Mouse (Mus musculus): ENCODE data around the gene Anks1. TPM values are rescaled to one million over a fixed set of nuclear protein-coding genes. Genes with fewer than 3 reads are reported as not detected.

Anks1 gene
- polyA plus RNA-seq, 1 experiment from 2014 or later: 36.5 TPM

GRCm38 (mm10) chr17:28088718-28089117 lies 179.6 kb downstream of the Anks1 start:
- H3K4me3 ChIP-seq (replicated peaks; ENCODE audit: low read length): no peak overlapping the region
- H3K4me1 ChIP-seq (replicated peaks; ENCODE audit: control insufficient read depth, insufficient read depth, low read length): peaks cover 2% of the 10 kb centered on the region; the same call in 1 of the 2 replicates
- ATAC-seq: no peak
- no peak overlapping the region for H3K27ac ChIP-seq (ENCODE audit: low read length)
- WGBS: 96% methylated on average over 6 of the region's 6 CpGs
- H3K36me3 ChIP-seq (ENCODE audit: control insufficient read depth, insufficient read depth): no peaks in the 10 kb centered on the region
- H3K4me2 ChIP-seq (ENCODE audit: low read length): no peak overlapping the region
- H3K9me3 ChIP-seq (ENCODE audit: control insufficient read depth, low read length): 0 out of 2 replicates have a peak, but pooled peaks cover 3% of the 10 kb centered on the region
- H3K9ac ChIP-seq (replicated peaks; ENCODE audit: low read depth, low read length): no peak overlapping the region
- 0 out of 2 replicates have a peak, but pooled peaks cover 2% of the 10 kb centered on the region for H3K27me3 ChIP-seq (replicated peaks; ENCODE audit: control insufficient read depth, insufficient read depth, low read length)

GRCm38 (mm10) chr17:28092297-28092696 lies 183.2 kb downstream of the Anks1 start:
- H3K9ac ChIP-seq (replicated peaks; ENCODE audit: low read depth, low read length): no peak overlapping the region
- no peak for ATAC-seq
- WGBS: 91% methylated on average over 2 of the region's 2 CpGs
- H3K9me3 ChIP-seq (ENCODE audit: control insufficient read depth, low read length): 0 out of 2 replicates have a peak, but pooled peaks cover 6% of the 10 kb centered on the region
- no peak overlapping the region for H3K4me2 ChIP-seq (ENCODE audit: low read length)
- no peak overlapping the region for H3K27ac ChIP-seq (ENCODE audit: low read length)
- H3K4me3 ChIP-seq (replicated peaks; ENCODE audit: low read length): no peak overlapping the region
- no peaks in the 10 kb centered on the region for H3K4me1 ChIP-seq (replicated peaks; ENCODE audit: control insufficient read depth, insufficient read depth, low read length)
- no peaks in the 10 kb centered on the region for H3K27me3 ChIP-seq (replicated peaks; ENCODE audit: control insufficient read depth, insufficient read depth, low read length)
- H3K36me3 ChIP-seq (ENCODE audit: control insufficient read depth, insufficient read depth): no peaks in the 10 kb centered on the region

GRCm38 (mm10) chr17:28093837-28094236 lies 184.7 kb downstream of the Anks1 start:
- Histone ChIP-seq H3K27me3 (replicated peaks; ENCODE audit: control insufficient read depth, insufficient read depth, low read length) (no peaks in the 10 kb centered on the region), H3K36me3 (ENCODE audit: control insufficient read depth, insufficient read depth) (no peaks in the 10 kb centered on the region), H3K4me1 (replicated peaks; ENCODE audit: control insufficient read depth, insufficient read depth, low read length) (no peaks in the 10 kb centered on the region), H3K9ac (replicated peaks; ENCODE audit: low read depth, low read length) (no peak overlapping the region), H3K4me3 (replicated peaks; ENCODE audit: low read length) (no peak overlapping the region), H3K27ac (ENCODE audit: low read length) (no peak overlapping the region), H3K9me3 (ENCODE audit: control insufficient read depth, low read length) (0 out of 2 replicates have a peak, but pooled peaks cover 6% of the 10 kb centered on the region), H3K4me2 (ENCODE audit: low read length) (no peak overlapping the region)
- 86% methylated on average over 3 of the region's 3 CpGs for WGBS
- no peak for ATAC-seq

GRCm38 (mm10) chr17:28096418-28096817 lies 187.3 kb downstream of the Anks1 start:
- no peaks in the 10 kb centered on the region for H3K36me3 ChIP-seq (ENCODE audit: control insufficient read depth, insufficient read depth)
- no peak overlapping the region for H3K4me2 ChIP-seq (ENCODE audit: low read length)
- H3K4me1 ChIP-seq (replicated peaks; ENCODE audit: control insufficient read depth, insufficient read depth, low read length): no peaks in the 10 kb centered on the region
- no peak overlapping the region for H3K27ac ChIP-seq (ENCODE audit: low read length)
- H3K9ac ChIP-seq (replicated peaks; ENCODE audit: low read depth, low read length): no peak overlapping the region
- ATAC-seq: no peak
- no peak overlapping the region for H3K4me3 ChIP-seq (replicated peaks; ENCODE audit: low read length)
- H3K27me3 ChIP-seq (replicated peaks; ENCODE audit: control insufficient read depth, insufficient read depth, low read length): no peaks in the 10 kb centered on the region
- H3K9me3 ChIP-seq (ENCODE audit: control insufficient read depth, low read length): peaks cover 8% of the 10 kb centered on the region; the same call in 1 of the 2 replicates
- WGBS: 77% methylated on average over 10 of the region's 10 CpGs

GRCm38 (mm10) chr17:28097308-28097707 lies 188.2 kb downstream of the Anks1 start:
- no peak overlapping the region for H3K4me2 ChIP-seq (ENCODE audit: low read length)
- no peaks in the 10 kb centered on the region for H3K36me3 ChIP-seq (ENCODE audit: control insufficient read depth, insufficient read depth)
- 93% methylated on average over 13 of the region's 13 CpGs for whole genome bisulfite sequencing
- H3K27ac ChIP-seq (ENCODE audit: low read length): no peak overlapping the region
- no peaks in the 10 kb centered on the region for H3K27me3 ChIP-seq (replicated peaks; ENCODE audit: control insufficient read depth, insufficient read depth, low read length)
- ATAC-seq: no peak
- H3K9me3 ChIP-seq (ENCODE audit: control insufficient read depth, low read length): peaks cover 6% of the 10 kb centered on the region; the same call in 1 of the 2 replicates
- no peak overlapping the region for H3K9ac ChIP-seq (replicated peaks; ENCODE audit: low read depth, low read length)
- H3K4me1 ChIP-seq (replicated peaks; ENCODE audit: control insufficient read depth, insufficient read depth, low read length): no peaks in the 10 kb centered on the region
- no peak overlapping the region for H3K4me3 ChIP-seq (replicated peaks; ENCODE audit: low read length)

GRCm38 (mm10) chr17:28099086-28099485 lies 190.0 kb downstream of the Anks1 start:
- Histone ChIP-seq H3K27me3 (replicated peaks; ENCODE audit: control insufficient read depth, insufficient read depth, low read length) (no peaks in the 10 kb centered on the region), H3K9ac (replicated peaks; ENCODE audit: low read depth, low read length) (no peak overlapping the region), H3K4me2 (ENCODE audit: low read length) (no peak overlapping the region), H3K27ac (ENCODE audit: low read length) (no peak overlapping the region), H3K4me1 (replicated peaks; ENCODE audit: control insufficient read depth, insufficient read depth, low read length) (no peaks in the 10 kb centered on the region), H3K36me3 (ENCODE audit: control insufficient read depth, insufficient read depth) (no peaks in the 10 kb centered on the region), H3K9me3 (ENCODE audit: control insufficient read depth, low read length) (peaks cover 2% of the 10 kb centered on the region; the same call in 1 of the 2 replicates), H3K4me3 (replicated peaks; ENCODE audit: low read length) (no peak overlapping the region)
- ATAC-seq: no peak
- WGBS: 43% methylated on average over 3 of the region's 3 CpGs

- H3K36me3 ChIP-seq (ENCODE audit: control insufficient read depth, insufficient read depth): no peaks in the 10 kb centered on the region
- no peak overlapping the region for H3K9ac ChIP-seq (replicated peaks; ENCODE audit: low read depth, low read length)
- H3K27me3 ChIP-seq (replicated peaks; ENCODE audit: control insufficient read depth, insufficient read depth, low read length): no peaks in the 10 kb centered on the region
- 96% methylated on average over 1 of the region's 1 CpGs for WGBS
- no peaks in the 10 kb centered on the region for H3K4me1 ChIP-seq (replicated peaks; ENCODE audit: control insufficient read depth, insufficient read depth, low read length)
- no peak for ATAC-seq
- H3K27ac ChIP-seq (ENCODE audit: low read length): no peak overlapping the region
- H3K4me2 ChIP-seq (ENCODE audit: low read length): no peak overlapping the region
- no peak overlapping the region for H3K4me3 ChIP-seq (replicated peaks; ENCODE audit: low read length)
- peaks cover 2% of the 10 kb centered on the region; the same call in 1 of the 2 replicates for H3K9me3 ChIP-seq (ENCODE audit: control insufficient read depth, low read length)
These were observed 191.6 kb downstream of the Anks1 start for GRCm38 (mm10) chr17:28100669-28101068.

GRCm38 (mm10) chr17:28101284-28101887 lies 192.3 kb downstream of the Anks1 start:
- no peak overlapping the region for H3K27ac ChIP-seq (ENCODE audit: low read length)
- no peak overlapping the region for H3K4me3 ChIP-seq (replicated peaks; ENCODE audit: low read length)
- no peak overlapping the region for H3K9ac ChIP-seq (replicated peaks; ENCODE audit: low read depth, low read length)
- 43% methylated on average over 12 of the region's 12 CpGs for WGBS
- H3K9me3 ChIP-seq (ENCODE audit: control insufficient read depth, low read length): peaks cover 2% of the 10 kb centered on the region; the same call in 1 of the 2 replicates
- no peak overlapping the region for H3K4me2 ChIP-seq (ENCODE audit: low read length)
- H3K36me3 ChIP-seq (ENCODE audit: control insufficient read depth, insufficient read depth): no peaks in the 10 kb centered on the region
- no peaks in the 10 kb centered on the region for H3K4me1 ChIP-seq (replicated peaks; ENCODE audit: control insufficient read depth, insufficient read depth, low read length)
- no peak for ATAC-seq
- no peaks in the 10 kb centered on the region for H3K27me3 ChIP-seq (replicated peaks; ENCODE audit: control insufficient read depth, insufficient read depth, low read length)

- no peak overlapping the region for H3K4me3 ChIP-seq (replicated peaks; ENCODE audit: low read length)
- H3K36me3 ChIP-seq (ENCODE audit: control insufficient read depth, insufficient read depth): no peaks in the 10 kb centered on the region
- H3K27me3 ChIP-seq (replicated peaks; ENCODE audit: control insufficient read depth, insufficient read depth, low read length): no peaks in the 10 kb centered on the region
- no peaks in the 10 kb centered on the region for H3K4me1 ChIP-seq (replicated peaks; ENCODE audit: control insufficient read depth, insufficient read depth, low read length)
- no peak overlapping the region for H3K9ac ChIP-seq (replicated peaks; ENCODE audit: low read depth, low read length)
- H3K9me3 ChIP-seq (ENCODE audit: control insufficient read depth, low read length): peaks cover 2% of the 10 kb centered on the region; the same call in 1 of the 2 replicates
- H3K27ac ChIP-seq (ENCODE audit: low read length): no peak overlapping the region
- 17% methylated on average over 10 of the region's 10 CpGs for WGBS
- no peak overlapping the region for H3K4me2 ChIP-seq (ENCODE audit: low read length)
- ATAC-seq: no peak
These were observed 192.8 kb downstream of the Anks1 start for GRCm38 (mm10) chr17:28101902-28102319.
